Mouse (Mus musculus) cerebellum, adult 9-10 months (tissue): ENCODE data around the gene Lrrc4c.

ENCODE experiments used
- DNase-seq: peaks from one replicate; pipeline ENCODE4 v3.0.0; 2022

Gene Lrrc4c

DNA sequence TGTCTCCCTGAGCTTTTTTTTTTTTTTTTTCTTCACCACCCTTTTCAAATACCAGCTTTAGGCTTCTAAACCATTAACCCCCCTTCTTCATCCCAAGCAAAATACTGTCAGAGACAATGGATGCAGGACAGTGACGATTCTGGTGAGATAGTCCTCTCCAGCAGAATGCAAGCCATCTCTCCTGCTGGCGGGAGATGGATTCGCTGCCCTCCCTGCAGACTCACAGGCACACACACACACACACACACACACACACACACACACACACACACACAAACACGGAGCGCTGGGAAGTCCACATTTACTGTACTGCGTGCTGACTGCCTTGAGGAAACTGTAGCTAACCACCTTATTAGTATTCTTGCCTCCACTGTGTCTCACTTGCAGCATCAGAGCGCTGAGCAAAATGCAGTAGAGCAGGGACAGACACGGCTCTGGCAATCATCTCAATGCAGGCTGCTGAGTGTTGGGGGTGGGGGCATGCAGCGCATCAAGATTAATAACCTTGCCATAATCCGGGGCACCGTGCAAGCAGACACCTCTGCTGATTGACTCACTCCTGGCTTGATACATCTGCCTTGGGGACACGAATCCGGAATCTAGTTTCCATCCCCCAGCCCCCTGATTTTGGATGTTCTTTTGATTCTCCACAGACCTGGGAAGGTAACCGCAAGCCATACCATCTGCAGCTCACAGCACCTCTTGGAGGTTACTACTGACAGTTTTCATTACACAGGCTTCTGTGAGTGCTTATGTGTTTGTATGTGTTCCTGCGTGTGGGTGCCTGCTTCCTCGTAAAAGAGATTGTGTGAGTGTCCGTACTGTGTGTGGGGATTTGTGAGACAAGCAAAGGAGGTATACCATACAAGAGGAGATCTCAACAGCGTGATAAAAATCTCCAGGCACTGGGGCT lies at the start of gene Lrrc4c:
Gene Lrrc4c, plus strand, starts transcription at position 783 of the 913 bp plus-strand sequence.
- peak; percentile 82 for DNase-seq

DNA sequence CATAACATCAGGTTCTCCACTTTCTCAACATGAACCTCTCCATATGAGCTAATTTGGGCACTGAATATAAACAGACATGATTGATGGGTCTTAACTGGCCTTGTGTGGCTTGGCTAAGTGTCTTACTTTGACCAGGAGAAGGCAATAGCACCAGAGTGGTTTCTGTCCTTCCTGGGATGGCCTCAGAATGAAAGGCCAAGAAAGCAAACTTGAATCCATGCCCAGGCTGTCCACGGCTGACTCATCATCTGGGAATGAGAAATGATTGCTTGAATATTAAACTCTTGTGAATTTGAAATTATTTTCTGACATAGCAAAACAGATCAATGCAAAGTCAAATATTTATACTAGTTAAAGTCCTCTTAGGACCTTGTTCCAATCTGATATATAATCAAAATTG lies 42.9 kb upstream of the Lrrc4c start:
- no peak for DNase-seq

GRCm38 (mm10) chr2:96282926-96283325 lies 35.0 kb upstream of the Lrrc4c start:
- peak; percentile 3 for DNase-seq

DNA sequence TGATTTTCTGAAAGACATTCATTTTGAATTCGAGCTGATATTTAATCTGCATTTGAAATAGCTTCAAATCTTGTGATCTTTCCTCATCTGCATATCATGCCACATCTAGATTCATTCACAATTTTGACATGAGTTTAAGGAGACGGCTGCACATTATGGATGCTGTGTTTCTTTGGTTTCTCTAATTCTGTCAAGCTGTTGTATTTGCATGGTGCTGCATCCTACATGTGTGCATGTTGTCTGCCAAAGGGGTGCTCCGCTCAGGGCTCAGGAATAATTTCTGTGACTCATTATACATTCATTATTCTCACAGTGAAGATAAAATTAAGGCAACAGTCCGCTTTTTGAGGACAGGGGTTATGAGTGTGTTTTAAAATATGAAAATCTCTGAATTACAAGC lies 30.5 kb upstream of the Lrrc4c start:
- no peak for DNase-seq

GRCm38 (mm10) chr2:96290541-96290940 lies 27.4 kb upstream of the Lrrc4c start:
- DNase-seq = no peak

- DNase-seq = no peak
Measured at GRCm38 (mm10) chr2:96315034-96315433, 2.9 kb upstream of the Lrrc4c start.

DNA sequence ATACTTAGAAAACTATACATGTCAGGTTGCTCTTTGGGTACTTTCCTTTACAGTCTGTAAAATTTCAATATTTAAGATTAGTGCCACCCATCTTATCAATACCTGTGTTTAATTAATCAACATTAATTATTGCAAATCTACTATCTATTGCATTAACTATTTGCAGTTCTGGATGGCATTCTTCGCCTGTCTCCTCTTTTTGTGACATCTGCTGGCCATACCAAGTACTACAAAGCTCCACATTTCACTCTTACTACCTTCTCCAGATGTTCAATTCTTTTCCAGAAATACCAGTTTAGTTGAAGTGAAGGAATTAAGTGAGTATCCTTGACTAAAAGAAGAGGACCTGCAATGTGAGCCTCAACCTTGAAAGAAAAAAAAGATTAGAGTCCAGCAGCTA lies 1.4 kb upstream of the Lrrc4c start:
- peak; percentile 49 for DNase-seq

GRCm38 (mm10) chr2:96318556-96318955 lies 587 bp downstream of the Lrrc4c start:
- peak; percentile 65 for DNase-seq

DNA sequence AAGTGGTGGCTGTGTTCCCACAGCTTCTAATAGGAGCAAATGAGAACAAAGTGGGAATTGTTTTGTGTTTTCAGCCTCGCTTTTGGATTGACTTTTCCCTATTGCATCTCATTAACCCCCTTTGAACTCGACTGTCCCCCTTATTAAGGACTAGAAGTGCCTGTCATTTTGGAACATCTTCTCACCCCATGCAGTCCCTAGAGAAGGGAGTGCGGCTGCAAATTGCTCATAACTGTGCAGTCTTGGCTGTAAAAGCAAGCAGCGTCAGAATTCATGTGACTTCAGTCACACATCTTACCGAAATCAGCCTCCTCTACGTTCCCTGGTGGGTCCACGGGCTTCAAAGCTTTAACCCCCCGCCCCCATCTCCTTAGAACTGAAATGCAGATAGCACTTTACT lies 1.2 kb downstream of the Lrrc4c start:
- peak; percentile 64 for DNase-seq

GRCm38 (mm10) chr2:96319649-96320048 lies 1.7 kb downstream of the Lrrc4c start:
- peak; percentile 66 for DNase-seq

- DNase-seq = no peak
Measured at GRCm38 (mm10) chr2:96334652-96335051, 16.7 kb downstream of the Lrrc4c start.

DNA sequence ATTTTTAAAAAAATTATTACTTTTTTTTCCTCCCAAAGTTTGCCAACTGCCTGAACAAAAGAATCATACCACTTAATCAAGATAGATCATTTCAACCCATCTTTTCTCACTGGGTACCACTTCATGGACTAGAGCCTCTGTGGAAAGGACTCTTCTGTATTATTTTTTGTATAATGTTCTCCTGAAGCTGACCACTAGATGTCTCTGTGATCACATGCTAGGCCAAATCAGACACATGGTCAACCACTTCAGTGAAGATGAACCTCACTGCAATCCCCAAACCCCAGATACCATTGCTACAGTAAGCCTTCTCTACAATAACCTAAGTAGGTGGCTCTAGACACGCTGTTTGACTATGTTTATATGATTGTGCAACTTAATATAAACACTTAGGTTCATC lies 19.4 kb downstream of the Lrrc4c start:
- peak; percentile 77 for DNase-seq

GRCm38 (mm10) chr2:96401186-96401811 lies 83.3 kb downstream of the Lrrc4c start:
- no peak for DNase-seq

DNA sequence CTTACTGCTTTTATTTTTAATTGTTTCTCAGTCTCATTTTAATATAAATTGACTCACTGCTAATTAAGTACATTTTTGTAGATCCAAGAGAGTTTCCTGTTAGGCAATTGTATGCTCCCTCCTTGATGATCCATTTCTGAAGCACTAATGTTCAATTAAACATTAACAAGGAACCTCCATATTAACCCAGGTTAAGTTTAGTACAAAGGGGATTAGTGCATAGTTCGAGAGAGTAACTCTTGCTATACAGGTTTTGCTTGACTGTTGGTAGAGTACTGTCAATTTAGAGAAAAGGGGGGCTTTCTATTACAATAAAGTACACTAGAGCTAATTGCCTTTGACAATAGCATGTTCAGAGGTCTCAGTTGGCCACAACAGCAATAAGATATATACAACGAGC lies 84.5 kb downstream of the Lrrc4c start:
- no peak for DNase-seq

DNA sequence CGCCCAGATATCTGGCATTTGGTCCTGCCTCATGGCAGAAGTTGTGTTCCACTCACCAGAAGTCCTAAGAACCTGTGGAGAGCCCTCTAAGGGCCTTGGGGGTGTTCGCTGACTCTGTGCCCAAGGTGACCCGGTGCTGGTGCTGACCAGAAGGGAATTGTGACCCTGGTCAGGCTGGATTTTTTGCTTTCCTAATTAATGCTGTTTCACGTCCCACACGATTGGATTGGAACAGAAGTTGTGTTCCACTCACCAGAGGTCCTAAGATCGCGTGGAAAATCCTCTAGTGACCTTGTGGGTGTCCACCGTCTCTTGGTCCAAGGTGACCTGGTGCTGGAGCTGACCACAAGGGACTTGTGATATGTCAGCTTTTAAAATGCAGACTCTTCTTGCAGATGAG lies 88.9 kb downstream of the Lrrc4c start:
- no peak for DNase-seq

DNA sequence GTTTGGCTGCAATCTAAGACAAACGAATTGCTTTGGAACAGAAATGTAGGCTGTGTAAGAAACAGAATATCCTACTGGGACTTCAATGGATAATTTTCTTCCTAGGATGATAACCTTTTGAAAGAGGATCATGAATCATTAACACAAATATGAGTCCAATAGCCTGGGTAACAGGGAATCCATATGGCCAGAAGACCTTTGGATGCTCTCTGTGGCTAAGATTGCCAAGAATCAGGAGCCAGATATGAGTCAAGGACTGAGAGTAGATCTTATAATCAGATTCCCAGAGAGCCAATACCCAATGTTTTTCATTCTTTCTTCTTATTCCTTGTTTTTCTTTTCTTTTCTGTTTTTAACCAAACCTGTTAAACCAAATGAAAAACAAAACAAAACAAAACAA lies 93.2 kb downstream of the Lrrc4c start:
- peak; percentile 46 for DNase-seq

DNA sequence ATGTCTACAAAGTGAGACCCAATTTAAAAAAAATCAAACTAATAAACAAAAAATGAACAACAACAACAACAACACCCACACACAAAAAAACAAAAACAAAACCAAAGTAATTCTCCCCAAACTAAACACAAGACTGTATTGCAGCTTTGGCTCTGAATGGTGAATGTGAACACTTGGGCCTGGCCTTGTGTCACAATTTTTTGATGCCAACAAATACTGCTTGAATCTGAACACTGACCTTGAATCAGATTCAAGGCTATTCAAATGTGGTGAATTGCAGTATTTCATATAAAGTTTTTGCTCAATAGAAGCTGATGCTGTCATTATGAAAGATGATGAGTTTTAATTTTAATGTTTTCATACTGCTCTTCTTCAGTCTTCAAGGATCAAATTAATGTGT lies 143.6 kb downstream of the Lrrc4c start:
- peak; percentile 13 for DNase-seq

DNA sequence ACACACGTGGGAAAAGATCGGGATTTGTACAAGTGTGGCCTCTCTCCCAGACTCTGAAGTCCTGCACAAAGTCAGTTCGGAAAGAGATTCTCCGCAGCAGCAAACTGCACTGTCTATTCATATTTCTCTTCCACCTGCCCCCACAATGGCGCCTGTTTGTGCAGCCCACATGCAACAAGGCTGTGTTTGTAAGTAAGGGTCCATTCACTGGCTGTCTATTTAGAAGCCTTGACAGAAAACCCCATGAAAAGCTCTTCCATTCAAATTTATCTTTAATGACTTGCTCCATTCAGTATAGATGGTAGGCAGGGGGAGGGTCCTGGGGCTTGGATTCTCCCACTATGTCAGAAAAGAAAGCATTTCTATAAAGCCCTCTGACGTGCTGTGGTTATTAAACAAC lies 157.7 kb downstream of the Lrrc4c start:
- no peak for DNase-seq

GRCm38 (mm10) chr2:96499116-96499882 lies 181.3 kb downstream of the Lrrc4c start:
- DNase-seq = no peak

DNA sequence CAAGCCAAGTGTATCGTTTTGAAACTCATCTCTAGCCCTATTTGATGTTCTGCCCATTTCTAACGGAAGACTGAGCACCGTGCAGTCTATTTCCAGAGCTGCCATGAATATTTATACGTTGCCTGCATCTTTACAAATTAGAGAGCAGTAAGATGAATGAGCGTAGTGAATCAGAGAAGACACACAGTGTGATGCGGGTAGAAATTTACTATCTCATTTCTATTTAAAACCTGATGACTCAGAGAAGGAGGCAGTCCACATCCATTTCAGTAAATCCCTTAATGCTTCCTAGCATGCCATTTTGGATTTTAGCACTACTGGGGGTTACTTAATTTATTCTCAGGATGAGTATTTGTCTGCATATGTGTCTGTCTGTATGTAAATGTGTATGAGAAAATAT lies 186.2 kb downstream of the Lrrc4c start:
- no peak for DNase-seq

DNA sequence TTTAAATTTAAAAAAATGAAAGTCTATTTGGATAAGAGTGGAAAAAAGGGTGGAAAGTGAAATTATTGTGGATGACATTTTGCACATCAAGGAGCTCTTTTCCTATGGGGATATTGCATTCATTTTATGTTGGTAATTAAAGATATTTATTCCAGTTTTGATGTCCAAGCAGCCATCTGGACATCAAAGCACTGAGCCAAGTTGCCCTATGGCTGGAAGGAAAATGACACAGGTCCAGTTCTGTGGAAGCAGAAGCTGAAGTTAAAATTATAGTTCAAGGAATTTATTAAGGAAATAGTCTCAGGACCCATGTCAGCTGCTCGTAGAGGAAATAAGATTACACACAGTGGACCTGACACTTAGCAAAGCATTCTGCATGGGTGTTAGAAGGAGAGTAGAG lies 187.7 kb downstream of the Lrrc4c start:
- DNase-seq = peak; percentile 83

- no peak for DNase-seq
Measured at GRCm38 (mm10) chr2:96508991-96509390, 191.0 kb downstream of the Lrrc4c start.

GRCm38 (mm10) chr2:96537469-96537868 lies 219.5 kb downstream of the Lrrc4c start:
- DNase-seq = no peak

DNA sequence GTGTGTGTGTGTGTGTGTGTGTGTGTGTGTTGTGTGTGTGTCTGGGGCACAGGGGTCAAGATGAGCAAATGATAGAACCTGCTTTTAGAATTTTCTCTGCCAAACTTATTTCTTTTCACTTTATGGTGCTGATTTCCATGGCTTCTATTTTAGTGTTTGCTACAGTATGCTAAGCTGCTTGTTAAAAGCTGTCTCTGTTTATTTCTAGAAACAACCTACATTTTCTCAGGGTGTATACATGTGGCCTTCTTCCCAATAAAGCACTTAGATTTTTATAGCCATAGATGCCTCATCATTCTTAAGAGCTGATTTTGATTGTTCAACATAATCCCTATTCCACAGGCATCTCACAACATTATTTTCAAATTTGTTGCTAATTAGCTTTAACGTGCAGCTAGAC lies 229.2 kb downstream of the Lrrc4c start:
- no peak for DNase-seq
